Mouse (Mus musculus) induced T-regulatory cell, adult 2 months (primary cell): ENCODE data around the gene Abca2.
A peak's percentile ranks its signal among the peaks of the same experiment; 100 is the strongest.

Source experiments
- DNase-seq: peaks from one replicate; pipeline ENCODE4 v3.0.0-alpha.2; 2012; ENCODE audit warnings: low read depth

The Abca2 gene

GRCm38 (mm10) chr2:25460551-25461309 lies 32.2 kb downstream of the Abca2 start, which contains the start of gene Paxx:
Paxx (minus strand) TSS chr2:25461094.
- peak; percentile 100 for DNase-seq

- no peak for DNase-seq
These were observed 32.9 kb downstream of the Abca2 start for GRCm38 (mm10) chr2:25461407-25461806.

GRCm38 (mm10) chr2:25463630-25464029 lies 35.1 kb downstream of the Abca2 start:
- DNase-seq: no peak

GRCm38 (mm10) chr2:25465256-25465655 lies 36.8 kb downstream of the Abca2 start:
- no peak for DNase-seq

GRCm38 (mm10) chr2:25465816-25466635 lies 37.5 kb downstream of the Abca2 start:
- DNase-seq: peak; percentile 91

GRCm38 (mm10) chr2:25467606-25468303 lies 39.3 kb downstream of the Abca2 start:
- DNase-seq: no peak

GRCm38 (mm10) chr2:25468962-25469915 lies 40.7 kb downstream of the Abca2 start:
- DNase-seq: no peak

- DNase-seq: no peak
These were observed 41.5 kb downstream of the Abca2 start, which contains the start of gene Ptgds for GRCm38 (mm10) chr2:25469969-25470368. Ptgds (minus strand) TSS chr2:25470046.

- no peak for DNase-seq
These were observed 44.0 kb downstream of the Abca2 start for GRCm38 (mm10) chr2:25472550-25472949.

GRCm38 (mm10) chr2:25477541-25477940 lies 49.0 kb downstream of the Abca2 start:
- no peak for DNase-seq

GRCm38 (mm10) chr2:25477967-25478675 lies 49.6 kb downstream of the Abca2 start:
- no peak for DNase-seq

- DNase-seq: no peak
These were observed 51.2 kb downstream of the Abca2 start for GRCm38 (mm10) chr2:25479551-25480311.

GRCm38 (mm10) chr2:25480541-25480940 lies 52.0 kb downstream of the Abca2 start:
- no peak for DNase-seq

- DNase-seq: peak; percentile 89
These were observed 54.5 kb downstream of the Abca2 start for GRCm38 (mm10) chr2:25482969-25483368.

- DNase-seq: no peak
These were observed 56.6 kb downstream of the Abca2 start for GRCm38 (mm10) chr2:25484901-25485647.

GRCm38 (mm10) chr2:25487965-25488670 lies 59.6 kb downstream of the Abca2 start:
- DNase-seq: no peak

GRCm38 (mm10) chr2:25488671-25489068 lies 60.2 kb downstream of the Abca2 start:
- no peak for DNase-seq

GRCm38 (mm10) chr2:25492988-25493387 lies 64.5 kb downstream of the Abca2 start:
- no peak for DNase-seq
